Mouse (Mus musculus) liver, postnatal 0 days (tissue): Measurements from ENCODE around the gene Vegfb. TPM values are rescaled to one million over a fixed set of nuclear protein-coding genes. Genes with fewer than 3 reads are reported as not detected.

Experiments
- ATAC-seq: fragments of 200-750 bp; cut with Nextera tagmentation; 2 replicates; pipeline ENCODE4 v1.8.0; 2017; ENCODE audit warnings: mild to moderate bottlenecking, moderate library complexity
- DNase-seq: peaks from one replicate; pipeline ENCODE4 v3.0.0-alpha.2; 2016
- H3K27ac ChIP-seq: fragments of 300-500 bp; sonication (generic); 2 replicates; pipeline ENCODE4 v1.5.1; 2014; ENCODE audit warnings: antibody characterized with exemption, moderate library complexity, mild to moderate bottlenecking, low read depth
- H3K27me3 ChIP-seq: fragments of 300-500 bp; sonication (generic); 2 replicates; pipeline ENCODE4 v1.6.1; 2014; ENCODE audit warnings: low read length, control low read depth, mixed read lengths; ENCODE audit not compliant: insufficient read depth
- H3K36me3 ChIP-seq: fragments of 300-500 bp; sonication (generic); replicated peaks from 2 replicates; pipeline ENCODE4 v1.6.1; 2014; ENCODE audit warnings: mild to moderate bottlenecking, control low read depth, low read length, moderate library complexity, mixed read lengths; ENCODE audit not compliant: insufficient read depth
- H3K4me1 ChIP-seq: fragments of 300-500 bp; sonication (generic); 2 replicates; pipeline ENCODE4 v1.6.1; 2014; ENCODE audit warnings: antibody characterized with exemption, mild to moderate bottlenecking, control low read depth; ENCODE audit not compliant: insufficient read depth
- H3K4me2 ChIP-seq: fragments of 300-500 bp; sonication (generic); 2 replicates; pipeline ENCODE4 v1.6.1; 2014; ENCODE audit warnings: low read depth, mild to moderate bottlenecking, low read length, moderate library complexity, mixed read lengths
- H3K4me3 ChIP-seq: fragments of 300-500 bp; sonication (generic); 2 replicates; pipeline ENCODE4 v1.5.1; 2014; ENCODE audit warnings: low read depth, low read length
- H3K9ac ChIP-seq: fragments of 300-500 bp; sonication (generic); replicated peaks from 2 replicates; pipeline ENCODE4 v1.6.1; 2014; ENCODE audit warnings: mild to moderate bottlenecking, moderate library complexity
- H3K9me3 ChIP-seq: fragments of 300-500 bp; sonication (generic); 2 replicates; pipeline ENCODE4 v1.6.1; 2016; ENCODE audit warnings: mild to moderate bottlenecking, control low read depth, low read length, mixed read lengths
- CTCF ChIP-seq: sonication (generic); IDR thresholded peaks from 2 replicates; pipeline ENCODE4 v1.5.1; 2016; ENCODE audit warnings: antibody characterized with exemption, low read depth
- EP300 ChIP-seq: IDR thresholded peaks from 2 replicates; pipeline ENCODE4 v1.6.1; 2016; ENCODE audit warnings: antibody characterized with exemption, low read depth, mild to moderate bottlenecking
- WGBS: fragments of 180-500 bp; shearing (Covaris S2); extraction: QIAGEN DNeasy Blood & Tissue Kit; methylation state at CpG from one replicate; pipeline ENCODE4 v1.1.7; 2014; ENCODE audit not compliant: insufficient replicate concordance; 5-methylcytosine and 5-hydroxymethylcytosine counted together
- polyA plus RNA-seq: library from polyadenylated mRNA; unstranded; fragments of >200 nt; fragmentation: Nextera tagmentation; extraction: Ambion mirVana; gene quantifications from 2 replicates; pipeline ENCODE4 v1.2.1, GENCODE M21; 2015

The Vegfb gene
- polyA plus RNA-seq, 1 experiment from 2014 or later = 11.9 TPM

DNA sequence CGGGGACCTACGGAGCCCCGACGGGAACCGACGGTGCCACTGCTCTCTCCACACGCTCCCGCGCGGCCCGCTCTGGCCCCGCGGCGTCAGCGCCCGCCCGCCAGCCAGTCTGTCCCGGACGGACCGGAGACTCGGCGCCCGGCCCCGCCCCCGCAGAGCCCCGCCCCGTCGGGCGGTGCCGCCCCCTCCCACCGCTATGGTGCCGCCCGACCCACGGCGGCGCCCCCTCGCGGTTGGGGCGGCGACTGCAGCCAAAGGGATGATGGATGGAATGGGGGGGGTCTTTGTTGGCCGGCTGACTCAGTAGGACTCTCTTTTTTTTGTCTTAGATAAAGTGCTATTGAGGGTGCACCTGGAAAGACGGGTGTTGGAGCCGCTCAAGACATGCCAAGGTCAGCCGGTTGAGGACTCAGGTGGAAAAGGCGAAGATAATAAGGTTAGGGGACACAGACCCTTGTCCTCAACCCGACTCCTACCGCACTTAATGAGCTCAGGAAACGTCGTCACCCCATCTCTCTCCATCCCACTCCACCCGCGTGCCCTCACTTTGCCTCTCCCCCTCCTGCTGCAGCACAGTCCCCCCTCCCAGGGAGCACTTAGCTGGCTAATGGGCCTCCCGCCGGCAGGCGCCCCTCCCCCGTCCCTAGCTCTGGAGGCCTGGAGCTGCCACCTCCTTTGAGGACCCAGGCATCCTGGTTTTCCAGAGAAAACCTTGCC is 17.6 kb downstream of the Vegfb start:
- peak; percentile 89 for DNase-seq
- Histone ChIP-seq H3K36me3 (peaks cover 9% of the 10 kb centered on the region), H3K4me1 (peaks cover 31% of the 10 kb centered on the region), H3K27ac (no peak overlapping the region), H3K4me2 (peak overlapping the region; percentile 80), H3K9me3 (no peaks in the 10 kb centered on the region), H3K4me3 (peak overlapping the region; percentile 62), H3K27me3 (no peaks in the 10 kb centered on the region), H3K9ac (peak overlapping the region; percentile 69)
- peak; percentile 75 for ATAC-seq
- 1% methylated on average over 44 of the region's 55 CpGs for WGBS
- TF ChIP-seq EP300 = no peak
- peak; percentile 79 for TF ChIP-seq CTCF

DNA sequence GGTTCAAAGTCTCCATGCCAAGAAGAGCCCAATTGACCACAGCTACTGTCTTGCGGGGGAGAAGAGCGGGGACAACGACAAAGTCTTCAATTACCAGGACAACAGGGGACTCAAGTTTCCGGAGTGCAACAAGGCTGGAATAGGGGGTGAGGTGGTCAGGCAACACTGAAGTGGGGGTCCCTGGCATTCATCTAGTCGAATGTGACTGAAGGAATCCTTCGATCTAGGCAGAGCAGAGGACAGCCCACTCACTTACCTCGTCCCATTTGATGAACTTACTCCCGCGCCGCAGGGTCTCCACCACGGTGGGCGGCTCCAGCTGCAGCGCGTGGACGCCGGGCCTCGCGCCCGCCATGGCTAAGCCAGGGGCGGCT is 18.2 kb downstream of the Vegfb start:
- Histone ChIP-seq H3K27me3 (no peaks in the 10 kb centered on the region), H3K9ac (peak overlapping the region; percentile 69), H3K4me2 (peak overlapping the region; percentile 80), H3K4me1 (peaks cover 31% of the 10 kb centered on the region), H3K9me3 (no peaks in the 10 kb centered on the region), H3K27ac (no peak overlapping the region), H3K4me3 (peak overlapping the region; percentile 62), H3K36me3 (peaks cover 14% of the 10 kb centered on the region)
- ATAC-seq (no peak), DNase-seq (no peak)
- TF ChIP-seq EP300 = no peak
- no peak for TF ChIP-seq CTCF
- WGBS = under 1% methylated on average over 20 of the region's 20 CpGs

DNA sequence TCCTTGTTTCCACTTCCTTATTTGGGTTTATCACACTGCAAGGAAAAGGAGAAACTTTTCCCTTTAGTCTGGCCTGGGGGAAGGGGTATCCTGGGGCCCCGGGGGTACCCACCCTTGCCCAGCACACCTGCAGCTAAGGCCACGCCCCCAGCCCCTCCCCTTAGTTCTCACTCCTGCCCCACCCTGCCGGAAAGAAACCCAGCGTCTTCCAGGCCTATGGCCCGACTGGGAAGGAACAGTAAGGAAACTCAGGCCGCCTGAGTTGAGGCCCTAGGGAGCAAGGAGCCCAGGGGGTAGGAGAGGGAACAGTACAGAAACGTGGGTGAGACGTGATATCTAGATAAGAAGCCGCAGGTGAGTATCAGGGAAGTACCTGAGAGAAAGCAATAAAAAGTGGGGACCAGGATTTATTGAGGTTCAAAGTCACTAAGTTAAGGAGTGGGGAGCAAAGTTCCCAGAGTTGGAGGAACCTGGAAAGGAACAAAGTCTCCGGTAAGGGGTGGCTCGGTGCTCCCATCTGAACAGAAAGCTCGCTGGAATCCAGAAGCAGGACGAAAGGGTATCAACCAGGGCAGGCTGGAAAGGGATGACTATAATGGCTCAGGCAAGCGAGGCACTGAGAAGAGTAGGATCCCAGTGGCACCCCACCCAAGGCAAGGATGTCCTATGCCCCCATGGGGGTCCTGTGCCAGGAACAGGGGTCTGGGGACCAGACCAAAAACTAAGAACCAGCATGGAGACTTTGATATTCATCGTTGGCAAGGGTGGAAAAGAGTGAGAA is 18.8 kb downstream of the Vegfb start:
- no peak overlapping the region for H3K27ac ChIP-seq
- ATAC-seq (no peak), DNase-seq (peak; percentile 52)
- H3K9me3 ChIP-seq = no peaks in the 10 kb centered on the region
- peak overlapping the region; percentile 62 for H3K4me3 ChIP-seq
- H3K4me1 ChIP-seq = peaks cover 26% of the 10 kb centered on the region
- H3K9ac ChIP-seq = peak overlapping the region; percentile 69
- peak overlapping the region; percentile 80 for H3K4me2 ChIP-seq
- H3K36me3 ChIP-seq = peaks cover 15% of the 10 kb centered on the region
- TF ChIP-seq CTCF (no peak), EP300 (no peak)
- H3K27me3 ChIP-seq = no peaks in the 10 kb centered on the region
- 10% methylated on average over 15 of the region's 15 CpGs for WGBS

GRCm38 (mm10) chr19:6956461-6956860 is 31.0 kb downstream of the Vegfb start:
- no peak overlapping the region for H3K9ac ChIP-seq
- H3K36me3 ChIP-seq = peaks cover 30% of the 10 kb centered on the region
- no peak overlapping the region for H3K27ac ChIP-seq
- no peak for TF ChIP-seq CTCF
- no peak for TF ChIP-seq EP300
- H3K4me1 ChIP-seq = peaks cover 12% of the 10 kb centered on the region
- no peak overlapping the region for H3K4me2 ChIP-seq
- no peak for DNase-seq
- WGBS = 84% methylated on average over 10 of the region's 10 CpGs
- no peak for ATAC-seq
- no peaks in the 10 kb centered on the region for H3K27me3 ChIP-seq
- H3K4me3 ChIP-seq = no peak overlapping the region
- H3K9me3 ChIP-seq = no peaks in the 10 kb centered on the region

- no peaks in the 10 kb centered on the region for H3K9me3 ChIP-seq
- no peak overlapping the region for H3K4me2 ChIP-seq
- no peak overlapping the region for H3K9ac ChIP-seq
- 78% methylated on average over 6 of the region's 7 CpGs for WGBS
- no peak overlapping the region for H3K4me3 ChIP-seq
- ATAC-seq (no peak), DNase-seq (peak; percentile 31)
- H3K4me1 ChIP-seq = peaks cover 16% of the 10 kb centered on the region
- peak; percentile 7; the same call in 1 of the 2 replicates for TF ChIP-seq CTCF
- TF ChIP-seq EP300 = no peak
- peaks cover 30% of the 10 kb centered on the region for H3K36me3 ChIP-seq
- H3K27ac ChIP-seq = no peak overlapping the region
- H3K27me3 ChIP-seq = no peaks in the 10 kb centered on the region
Observed at GRCm38 (mm10) chr19:6955424-6955823, 32.0 kb downstream of the Vegfb start.

DNA sequence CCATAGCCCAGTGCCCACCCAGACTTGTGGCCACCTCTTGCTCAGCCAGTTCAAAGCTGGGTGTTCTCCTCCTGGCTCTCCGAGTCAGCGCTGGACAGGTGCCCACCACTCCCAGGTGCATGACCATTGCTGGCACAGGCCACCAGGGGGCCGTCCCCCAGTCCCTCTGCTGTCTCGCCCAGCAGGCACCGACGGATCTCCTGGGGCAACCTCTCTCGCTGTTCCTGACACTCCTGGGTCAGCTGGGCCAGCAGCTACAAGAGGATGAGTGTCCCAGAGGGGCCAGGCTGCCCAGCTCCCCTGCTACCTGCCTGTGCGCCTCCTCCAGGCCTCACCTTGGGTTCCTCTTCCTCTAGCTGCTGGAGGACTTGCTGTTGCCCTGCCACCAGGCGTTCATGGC is 33.4 kb downstream of the Vegfb start:
- H3K4me2 ChIP-seq = no peak overlapping the region
- 76% methylated on average over 9 of the region's 9 CpGs for WGBS
- TF ChIP-seq EP300 (no peak), CTCF (peak; percentile 68)

More for the DNA sequence above, 33.4 kb downstream of the Vegfb start:
- Histone ChIP-seq H3K4me1 (peaks cover 21% of the 10 kb centered on the region), H3K4me3 (no peak overlapping the region), H3K9ac (no peak overlapping the region), H3K36me3 (peaks cover 21% of the 10 kb centered on the region), H3K27ac (no peak overlapping the region), H3K27me3 (no peaks in the 10 kb centered on the region), H3K9me3 (no peaks in the 10 kb centered on the region)
- DNase-seq = peak; percentile 58
- no peak for ATAC-seq
